Mouse (Mus musculus): ENCODE measurements around the gene Tspan7. TPM values are rescaled to one million over a fixed set of nuclear protein-coding genes. Genes with fewer than 3 reads are reported as not detected.

Tspan7 gene
- polyA plus RNA-seq, 1 experiment from 2014 or later: 81.3 TPM

GRCm38 (mm10) chrX:10502616-10503015, 17.7 kb downstream of the Tspan7 start:
- WGBS: 22% methylated on average over 2 of the region's 2 CpGs
- Histone ChIP-seq H3K27ac (ENCODE audit: poor library complexity, severe bottlenecking) (no peak overlapping the region), H3K9ac (no peak overlapping the region), H3K36me3 (no peaks in the 10 kb centered on the region), H3K27me3 (replicated peaks) (no peaks in the 10 kb centered on the region), H3K4me2 (no peak overlapping the region), H3K9me3 (replicated peaks) (no peaks in the 10 kb centered on the region), H3K4me3 (no peak overlapping the region), H3K4me1 (replicated peaks) (peaks cover 3% of the 10 kb centered on the region)
- ATAC-seq (ENCODE audit: insufficient number of reproducible peaks, low FRiP score): no peak

GRCm38 (mm10) chrX:10514417-10514816, 29.5 kb downstream of the Tspan7 start:
- no peak overlapping the region for H3K27ac ChIP-seq (ENCODE audit: poor library complexity, severe bottlenecking)
- ATAC-seq (ENCODE audit: insufficient number of reproducible peaks, low FRiP score): no peak
- no peaks in the 10 kb centered on the region for H3K36me3 ChIP-seq
- 45% methylated on average over 5 of the region's 5 CpGs for WGBS
- H3K9me3 ChIP-seq (replicated peaks): no peaks in the 10 kb centered on the region
- no peak overlapping the region for H3K4me3 ChIP-seq
- peaks cover 8% of the 10 kb centered on the region for H3K4me1 ChIP-seq (replicated peaks)
- no peaks in the 10 kb centered on the region for H3K27me3 ChIP-seq (replicated peaks)
- no peak overlapping the region for H3K9ac ChIP-seq
- H3K4me2 ChIP-seq: no peak overlapping the region

- no peaks in the 10 kb centered on the region for H3K27me3 ChIP-seq (replicated peaks)
- H3K4me1 ChIP-seq (replicated peaks): peaks cover 8% of the 10 kb centered on the region
- no peak overlapping the region for H3K4me2 ChIP-seq
- no peaks in the 10 kb centered on the region for H3K9me3 ChIP-seq (replicated peaks)
- H3K9ac ChIP-seq: no peak overlapping the region
- 26% methylated on average over 3 of the region's 3 CpGs for WGBS
- H3K4me3 ChIP-seq: no peak overlapping the region
- no peak for ATAC-seq (ENCODE audit: insufficient number of reproducible peaks, low FRiP score)
- H3K36me3 ChIP-seq: no peaks in the 10 kb centered on the region
- H3K27ac ChIP-seq (ENCODE audit: poor library complexity, severe bottlenecking): no peak overlapping the region
Measured at GRCm38 (mm10) chrX:10514971-10515370, 30.0 kb downstream of the Tspan7 start.

- H3K4me1 ChIP-seq (replicated peaks): peaks cover 8% of the 10 kb centered on the region
- no peaks in the 10 kb centered on the region for H3K27me3 ChIP-seq (replicated peaks)
- no peak overlapping the region for H3K4me2 ChIP-seq
- WGBS: 79% methylated on average over 7 of the region's 7 CpGs
- no peaks in the 10 kb centered on the region for H3K9me3 ChIP-seq (replicated peaks)
- ATAC-seq (ENCODE audit: insufficient number of reproducible peaks, low FRiP score): no peak
- H3K36me3 ChIP-seq: no peaks in the 10 kb centered on the region
- no peak overlapping the region for H3K27ac ChIP-seq (ENCODE audit: poor library complexity, severe bottlenecking)
- H3K9ac ChIP-seq: no peak overlapping the region
- H3K4me3 ChIP-seq: no peak overlapping the region
Measured at GRCm38 (mm10) chrX:10516448-10516847, 31.5 kb downstream of the Tspan7 start.

GRCm38 (mm10) chrX:10516925-10517324, 32.0 kb downstream of the Tspan7 start:
- H3K27ac ChIP-seq (ENCODE audit: poor library complexity, severe bottlenecking): no peak overlapping the region
- no peaks in the 10 kb centered on the region for H3K36me3 ChIP-seq
- H3K4me3 ChIP-seq: no peak overlapping the region
- WGBS: 83% methylated on average over 6 of the region's 6 CpGs
- H3K4me1 ChIP-seq (replicated peaks): peaks cover 8% of the 10 kb centered on the region
- H3K9ac ChIP-seq: no peak overlapping the region
- no peak for ATAC-seq (ENCODE audit: insufficient number of reproducible peaks, low FRiP score)
- H3K27me3 ChIP-seq (replicated peaks): no peaks in the 10 kb centered on the region
- H3K4me2 ChIP-seq: no peak overlapping the region
- no peaks in the 10 kb centered on the region for H3K9me3 ChIP-seq (replicated peaks)

- H3K36me3 ChIP-seq: no peaks in the 10 kb centered on the region
- no peak overlapping the region for H3K4me2 ChIP-seq
- no peak overlapping the region for H3K27ac ChIP-seq (ENCODE audit: poor library complexity, severe bottlenecking)
- H3K9ac ChIP-seq: no peak overlapping the region
- H3K27me3 ChIP-seq (replicated peaks): no peaks in the 10 kb centered on the region
- H3K4me1 ChIP-seq (replicated peaks): peaks cover 8% of the 10 kb centered on the region
- no peaks in the 10 kb centered on the region for H3K9me3 ChIP-seq (replicated peaks)
- WGBS: 70% methylated on average over 4 of the region's 4 CpGs
- no peak for ATAC-seq (ENCODE audit: insufficient number of reproducible peaks, low FRiP score)
- H3K4me3 ChIP-seq: no peak overlapping the region
Measured at GRCm38 (mm10) chrX:10517756-10518155, 32.8 kb downstream of the Tspan7 start.

GRCm38 (mm10) chrX:10518510-10518909, 33.6 kb downstream of the Tspan7 start:
- 34% methylated on average over 5 of the region's 5 CpGs for WGBS
- Histone ChIP-seq H3K9me3 (replicated peaks) (no peaks in the 10 kb centered on the region), H3K4me2 (no peak overlapping the region), H3K4me3 (no peak overlapping the region), H3K27me3 (replicated peaks) (no peaks in the 10 kb centered on the region), H3K36me3 (no peaks in the 10 kb centered on the region), H3K27ac (ENCODE audit: poor library complexity, severe bottlenecking) (peak overlapping the region; percentile 51; the same call in 1 of the 2 replicates), H3K4me1 (replicated peaks) (peaks cover 8% of the 10 kb centered on the region), H3K9ac (no peak overlapping the region)
- ATAC-seq (ENCODE audit: insufficient number of reproducible peaks, low FRiP score): no peak

GRCm38 (mm10) chrX:10535450-10535849, 50.5 kb downstream of the Tspan7 start:
- WGBS: 9% methylated on average over 2 of the region's 2 CpGs

GRCm38 (mm10) chrX:10539009-10539408, 54.1 kb downstream of the Tspan7 start:
- peaks cover 18% of the 10 kb centered on the region for H3K4me1 ChIP-seq (replicated peaks)
- no peak overlapping the region for H3K4me3 ChIP-seq
- H3K9ac ChIP-seq: no peak overlapping the region
- H3K27ac ChIP-seq (ENCODE audit: poor library complexity, severe bottlenecking): 0 out of 2 replicates have a peak overlapping the region, but pooled peaks have one; percentile 47
- no peaks in the 10 kb centered on the region for H3K36me3 ChIP-seq
- H3K9me3 ChIP-seq (replicated peaks): no peaks in the 10 kb centered on the region
- 73% methylated on average over 2 of the region's 2 CpGs for WGBS
- no peak for ATAC-seq (ENCODE audit: insufficient number of reproducible peaks, low FRiP score)
- no peaks in the 10 kb centered on the region for H3K27me3 ChIP-seq (replicated peaks)
- H3K4me2 ChIP-seq: no peak overlapping the region

More at GRCm38 (mm10) chrX:10535450-10535849, 50.5 kb downstream of the Tspan7 start:
- H3K4me2 ChIP-seq: no peak overlapping the region
- H3K27me3 ChIP-seq (replicated peaks): no peaks in the 10 kb centered on the region
- H3K4me1 ChIP-seq (replicated peaks): peaks cover 18% of the 10 kb centered on the region
- no peaks in the 10 kb centered on the region for H3K9me3 ChIP-seq (replicated peaks)
- H3K27ac ChIP-seq (ENCODE audit: poor library complexity, severe bottlenecking): no peak overlapping the region; the same call in 1 of the 2 replicates
- H3K4me3 ChIP-seq: no peak overlapping the region
- ATAC-seq (ENCODE audit: insufficient number of reproducible peaks, low FRiP score): no peak
- H3K36me3 ChIP-seq: no peaks in the 10 kb centered on the region
- no peak overlapping the region for H3K9ac ChIP-seq

GRCm38 (mm10) chrX:10539482-10540166, 54.7 kb downstream of the Tspan7 start:
- H3K4me2 ChIP-seq: no peak overlapping the region
- H3K9ac ChIP-seq: no peak overlapping the region
- H3K27ac ChIP-seq (ENCODE audit: poor library complexity, severe bottlenecking): 0 out of 2 replicates have a peak overlapping the region, but pooled peaks have one; percentile 47
- H3K36me3 ChIP-seq: no peaks in the 10 kb centered on the region
- no peaks in the 10 kb centered on the region for H3K9me3 ChIP-seq (replicated peaks)
- H3K4me1 ChIP-seq (replicated peaks): peaks cover 18% of the 10 kb centered on the region
- WGBS: 33% methylated on average over 6 of the region's 6 CpGs
- H3K4me3 ChIP-seq: no peak overlapping the region
- no peak for ATAC-seq (ENCODE audit: insufficient number of reproducible peaks, low FRiP score)
- no peaks in the 10 kb centered on the region for H3K27me3 ChIP-seq (replicated peaks)

GRCm38 (mm10) chrX:10546840-10547239, 61.9 kb downstream of the Tspan7 start:
- H3K27me3 ChIP-seq (replicated peaks): no peaks in the 10 kb centered on the region
- no peak overlapping the region for H3K4me3 ChIP-seq
- H3K9me3 ChIP-seq (replicated peaks): no peaks in the 10 kb centered on the region
- no peaks in the 10 kb centered on the region for H3K4me1 ChIP-seq (replicated peaks)
- no peak overlapping the region for H3K9ac ChIP-seq
- 81% methylated on average over 3 of the region's 3 CpGs for WGBS
- no peak overlapping the region for H3K27ac ChIP-seq (ENCODE audit: poor library complexity, severe bottlenecking)
- no peak for ATAC-seq (ENCODE audit: insufficient number of reproducible peaks, low FRiP score)
- H3K36me3 ChIP-seq: no peaks in the 10 kb centered on the region
- H3K4me2 ChIP-seq: no peak overlapping the region

GRCm38 (mm10) chrX:10549708-10550107, 64.8 kb downstream of the Tspan7 start:
- H3K9me3 ChIP-seq (replicated peaks): no peaks in the 10 kb centered on the region
- ATAC-seq (ENCODE audit: insufficient number of reproducible peaks, low FRiP score): no peak
- H3K27me3 ChIP-seq (replicated peaks): no peaks in the 10 kb centered on the region
- H3K36me3 ChIP-seq: no peaks in the 10 kb centered on the region
- no peak overlapping the region for H3K4me3 ChIP-seq
- H3K4me1 ChIP-seq (replicated peaks): no peaks in the 10 kb centered on the region; the same call in 1 of the 2 replicates
- no peak overlapping the region for H3K4me2 ChIP-seq
- 69% methylated on average over 3 of the region's 3 CpGs for WGBS
- H3K9ac ChIP-seq: no peak overlapping the region
- H3K27ac ChIP-seq (ENCODE audit: poor library complexity, severe bottlenecking): no peak overlapping the region

Data from heart, embryonic 12.5 days (tissue).